Mouse (Mus musculus) brain, embryonic 14.5 days (tissue): ENCODE data around the gene Ankrd63. TPM values are rescaled to one million over a fixed set of nuclear protein-coding genes. Genes with fewer than 3 reads are reported as not detected.
A peak's percentile ranks its signal among the peaks of the same experiment; 100 is the strongest.

Experiments
- DNase-seq: peaks from one replicate; pipeline ENCODE4 v3.0.0-alpha.2; 2011; ENCODE audit warnings: low read depth
- CTCF ChIP-seq: fragments of 200-500 bp; IDR thresholded peaks from 2 replicates; pipeline ENCODE4 v1.5.1; 2012; ENCODE audit warnings: inconsistent platforms, mild to moderate bottlenecking, moderate library complexity, borderline replicate concordance; ENCODE audit not compliant: insufficient read depth, insufficient read length; ENCODE audit errors: extremely low read depth
- POLR2A ChIP-seq: fragments of 200-500 bp; IDR thresholded peaks from 2 replicates; pipeline ENCODE4 v1.6.1; 2012; ENCODE audit warnings: mild to moderate bottlenecking, inconsistent platforms, borderline replicate concordance; ENCODE audit not compliant: poor library complexity, insufficient read depth, insufficient read length, severe bottlenecking; ENCODE audit errors: extremely low read depth
- polyA plus RNA-seq: library from polyadenylated mRNA; depleted of rRNA; stranded (reverse); fragments of >200 nt; gene quantifications from 2 replicates; pipeline ENCODE4 v1.2.3, GENCODE M21; 2012

Ankrd63 gene
- polyA plus RNA-seq, 1 experiment: 0.14 TPM

GRCm38 (mm10) chr2:118701161-118701560, 2.6 kb downstream of the Ankrd63 start:
- TF ChIP-seq POLR2A: no peak
- TF ChIP-seq CTCF: no peak
- DNase-seq: no peak

GRCm38 (mm10) chr2:118700179-118701062, 3.3 kb downstream of the Ankrd63 start:
- peak; percentile 74 for DNase-seq
- peak; percentile 91 for TF ChIP-seq CTCF
- TF ChIP-seq POLR2A: no peak

- no peak for DNase-seq
- TF ChIP-seq CTCF (no peak), POLR2A (no peak)
These were observed 5.8 kb downstream of the Ankrd63 start for GRCm38 (mm10) chr2:118697955-118698354.

DNA sequence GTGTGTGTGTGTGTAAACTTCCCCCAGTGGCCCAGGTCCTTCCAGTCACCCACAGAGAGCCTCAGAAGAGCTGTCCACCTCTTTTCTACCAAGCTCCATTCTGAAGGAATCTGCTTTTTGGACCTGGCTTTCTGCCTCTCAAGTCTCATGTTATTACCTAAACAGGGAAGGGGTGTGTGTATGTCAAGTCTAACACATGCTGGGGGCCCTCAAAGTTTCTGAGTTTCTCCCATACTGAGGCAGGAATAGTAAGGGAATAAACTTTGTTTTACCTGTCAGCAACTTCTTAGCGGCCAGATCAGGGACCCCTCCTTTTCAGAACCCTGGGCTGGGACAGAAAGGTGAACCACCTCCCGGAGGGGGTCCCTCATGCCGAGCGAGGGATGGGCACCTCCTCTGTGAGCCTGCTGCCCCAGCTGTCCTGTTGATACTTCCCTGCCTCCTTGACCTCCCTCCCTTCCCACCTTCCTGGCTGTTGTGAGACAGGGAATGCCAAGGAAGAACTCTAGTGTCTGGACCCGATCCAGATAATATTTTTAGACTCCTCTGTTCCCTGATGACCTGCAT, 6.4 kb downstream of the Ankrd63 start:
- TF ChIP-seq CTCF: no peak
- no peak for TF ChIP-seq POLR2A
- no peak for DNase-seq

GRCm38 (mm10) chr2:118696451-118697308, 7.1 kb downstream of the Ankrd63 start:
- TF ChIP-seq CTCF (no peak), POLR2A (no peak)
- no peak for DNase-seq

GRCm38 (mm10) chr2:118695677-118696232, 8.0 kb downstream of the Ankrd63 start:
- TF ChIP-seq CTCF: peak; percentile 81
- TF ChIP-seq POLR2A: no peak
- peak; percentile 85 for DNase-seq

GRCm38 (mm10) chr2:118693370-118693966, 10.3 kb downstream of the Ankrd63 start:
- no peak for TF ChIP-seq POLR2A
- TF ChIP-seq CTCF: no peak
- DNase-seq: peak; percentile 56

- TF ChIP-seq POLR2A: no peak
- no peak for TF ChIP-seq CTCF
- no peak for DNase-seq
These were observed 13.9 kb downstream of the Ankrd63 start for GRCm38 (mm10) chr2:118689875-118690274.

DNA sequence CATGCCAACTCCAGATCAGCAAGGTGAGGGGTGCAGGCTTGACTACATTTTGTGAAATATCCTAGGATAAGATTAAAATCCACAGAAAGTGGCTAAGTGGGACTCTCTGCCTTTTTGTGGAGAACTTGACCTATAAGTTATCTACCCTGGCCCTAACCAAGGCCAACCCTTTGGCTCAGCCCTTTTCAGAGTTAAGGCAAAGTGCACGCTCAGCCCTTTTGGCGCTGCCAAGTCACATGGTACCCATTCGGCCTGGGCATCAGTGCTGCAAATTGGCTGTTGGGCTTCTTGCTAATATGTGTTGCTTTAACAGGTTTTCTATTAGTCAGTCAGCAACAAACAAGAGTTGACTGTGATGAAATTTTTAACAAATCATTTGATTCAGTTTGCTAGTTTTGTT, 16.0 kb downstream of the Ankrd63 start:
- TF ChIP-seq POLR2A (no peak), CTCF (no peak)
- no peak for DNase-seq

DNA sequence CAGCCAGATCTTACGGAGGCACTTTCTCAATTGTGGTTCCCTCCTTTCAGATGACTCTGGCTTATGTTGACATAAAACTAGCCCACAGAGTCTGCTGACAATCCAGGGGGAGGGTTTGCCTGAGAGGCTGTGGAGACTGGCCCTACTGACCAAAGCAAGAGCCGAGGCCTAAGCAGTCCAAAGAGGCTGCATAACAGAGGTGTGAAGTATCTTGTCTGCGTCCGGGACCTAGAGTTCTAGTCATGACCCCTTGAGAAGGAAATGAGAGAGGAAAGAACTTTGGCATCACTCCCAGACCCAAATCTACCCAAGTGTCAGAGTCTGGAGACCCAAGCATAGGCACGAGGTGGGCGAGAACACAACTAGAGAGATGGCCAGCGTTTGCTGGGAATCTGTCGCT, 17.1 kb downstream of the Ankrd63 start:
- DNase-seq: no peak

More for the DNA sequence above, 17.1 kb downstream of the Ankrd63 start:
- TF ChIP-seq POLR2A: no peak
- no peak for TF ChIP-seq CTCF
